Mouse (Mus musculus): ENCODE data around the gene Ppp1cb.

- TF ChIP-seq CTCF (conservative IDR thresholded peaks at IDR 0.05; ENCODE audit: insufficient read depth, insufficient read length, low read depth, low read length), result no peak
- no peak for TF ChIP-seq POLR2A (IDR thresholded peaks at IDR 0.05; ENCODE audit: low read depth, low read length)
Observed at GRCm38 (mm10) chr5:32425485-32426171, 33.0 kb upstream of the Ppp1cb start.
